Mouse (Mus musculus) kidney, adult 2 months (tissue): ENCODE measurements around the gene Armc7.

ENCODE experiments used
- CTCF ChIP-seq: fragments of 200-500 bp; conservative IDR thresholded peaks from 2 replicates; pipeline ENCODE4 v1.5.1; 2011; ENCODE audit warnings: low read depth, mild to moderate bottlenecking, control low read depth, low read length, moderate library complexity, mixed read lengths; ENCODE audit not compliant: insufficient read depth, insufficient read length
- POLR2A ChIP-seq: fragments of 200-500 bp; IDR thresholded peaks from one replicate; pipeline ENCODE4 v1.6.1; 2011; ENCODE audit warnings: low read depth, low read length, control low read depth

- no peak for TF ChIP-seq POLR2A
- TF ChIP-seq CTCF, result no peak
These were observed 60.1 kb downstream of the Armc7 start for GRCm38 (mm10) chr11:115535401-115536037.
